Mouse (Mus musculus) forebrain, embryonic 10.5 days (tissue): ENCODE measurements around the gene Eppin. TPM values are rescaled to one million over a fixed set of nuclear protein-coding genes. Genes with fewer than 3 reads are reported as not detected.
"Not testable (repeated sequence)": the region's sequence is repeated elsewhere in the genome, so short reads cannot be mapped to it uniquely, and the experiment has no call there.

Source experiments
- DNase-seq: peaks from one replicate; pipeline ENCODE4 v3.0.0-alpha.2; 2017; ENCODE audit warnings: low spot score; ENCODE audit errors: extremely low spot score
- H3K27ac ChIP-seq: fragments of 300-500 bp; sonication (generic); 2 replicates; pipeline ENCODE4 v1.5.1; 2016; ENCODE audit warnings: mild to moderate bottlenecking
- H3K27me3 ChIP-seq: fragments of 300-500 bp; sonication (generic); 2 replicates; pipeline ENCODE4 v1.6.1; 2016; ENCODE audit warnings: mild to moderate bottlenecking; ENCODE audit not compliant: poor library complexity, severe bottlenecking
- H3K36me3 ChIP-seq: fragments of 300-500 bp; sonication (generic); replicated peaks from 2 replicates; pipeline ENCODE4 v1.6.1; 2016; ENCODE audit warnings: mild to moderate bottlenecking, moderate library complexity
- H3K4me1 ChIP-seq: fragments of 300-500 bp; sonication (generic); 2 replicates; pipeline ENCODE4 v1.6.1; 2016
- H3K4me3 ChIP-seq: fragments of 300-500 bp; sonication (generic); 2 replicates; pipeline ENCODE4 v1.5.1; 2016; ENCODE audit warnings: mild to moderate bottlenecking, moderate library complexity
- H3K9me3 ChIP-seq: fragments of 300-500 bp; sonication (generic); 2 replicates; pipeline ENCODE4 v1.6.1; 2016; ENCODE audit warnings: mild to moderate bottlenecking, moderate library complexity
- WGBS: fragments of 180-500 bp; shearing (Covaris S2); methylation state at CpG from one replicate; pipeline ENCODE4 v1.1.7; 2016; 5-methylcytosine and 5-hydroxymethylcytosine counted together
- polyA plus RNA-seq: library from polyadenylated mRNA; unstranded; fragments of >200 nt; fragmentation: Nextera tagmentation; extraction: Ambion mirVana; gene quantifications from 2 replicates; pipeline ENCODE4 v1.2.1, GENCODE M21; 2016

Gene Eppin
- polyA plus RNA-seq = not detected in 2 replicates

GRCm38 (mm10) chr2:164593494-164593893 is at the start of gene Eppin:
Gene Eppin (minus strand): TSS chr2:164593594.
- H3K27me3 ChIP-seq = no peaks in the 10 kb centered on the region
- no peaks in the 10 kb centered on the region for H3K9me3 ChIP-seq
- no peak within 1 kb of the TSS for H3K4me3 ChIP-seq
- DNase-seq = no peak
- H3K27ac ChIP-seq = no peak within 1 kb of the TSS
- 85% methylated on average over 4 of the region's 4 CpGs for WGBS
- H3K4me1 ChIP-seq = no peaks in the 10 kb centered on the region
- H3K36me3 ChIP-seq = no peaks in the 10 kb centered on the region

GRCm38 (mm10) chr2:164641881-164642673 is 48.7 kb upstream of the Eppin start:
- Histone ChIP-seq H3K4me1 (no peaks in the 10 kb centered on the region), H3K27ac (no peak overlapping the region)
- WGBS = 85% methylated on average over 13 of the region's 13 CpGs

GRCm38 (mm10) chr2:164641129-164641528 is 47.7 kb upstream of the Eppin start:
- no peaks in the 10 kb centered on the region for H3K27me3 ChIP-seq
- H3K27ac ChIP-seq = no peak overlapping the region
- WGBS = 74% methylated on average over 7 of the region's 7 CpGs
- no peak overlapping the region for H3K4me3 ChIP-seq
- H3K36me3 ChIP-seq = no peaks in the 10 kb centered on the region
- no peak for DNase-seq
- H3K4me1 ChIP-seq = no peaks in the 10 kb centered on the region
- H3K9me3 ChIP-seq = no peaks in the 10 kb centered on the region

More at GRCm38 (mm10) chr2:164641881-164642673, 48.7 kb upstream of the Eppin start:
- Histone ChIP-seq H3K27me3 (no peaks in the 10 kb centered on the region), H3K4me3 (no peak overlapping the region), H3K36me3 (no peaks in the 10 kb centered on the region), H3K9me3 (no peaks in the 10 kb centered on the region)
- DNase-seq = no peak

GRCm38 (mm10) chr2:164638696-164639095 is 45.3 kb upstream of the Eppin start, which contains the start of gene Wfdc16:
Gene Wfdc16 (minus strand): TSS chr2:164638796.
- Histone ChIP-seq H3K4me3 (no peak within 1 kb of the TSS), H3K9me3 (no peaks in the 10 kb centered on the region), H3K36me3 (no peaks in the 10 kb centered on the region), H3K4me1 (no peaks in the 10 kb centered on the region), H3K27me3 (no peaks in the 10 kb centered on the region), H3K27ac (no peak within 1 kb of the TSS)
- WGBS = 88% methylated on average over 3 of the region's 3 CpGs
- no peak for DNase-seq

GRCm38 (mm10) chr2:164635266-164635665 is 41.9 kb upstream of the Eppin start:
- WGBS = 78% methylated on average over 9 of the region's 9 CpGs

GRCm38 (mm10) chr2:164621775-164622174 is 28.4 kb upstream of the Eppin start:
- Histone ChIP-seq H3K4me1 (no peaks in the 10 kb centered on the region), H3K4me3 (no peak overlapping the region), H3K27me3 (no peaks in the 10 kb centered on the region), H3K36me3 (no peaks in the 10 kb centered on the region), H3K9me3 (no peaks in the 10 kb centered on the region), H3K27ac (no peak overlapping the region)
- WGBS = 83% methylated on average over 4 of the region's 4 CpGs
- no peak for DNase-seq

More at GRCm38 (mm10) chr2:164635266-164635665, 41.9 kb upstream of the Eppin start:
- no peaks in the 10 kb centered on the region for H3K36me3 ChIP-seq
- no peak overlapping the region for H3K27ac ChIP-seq
- no peak for DNase-seq
- H3K4me1 ChIP-seq = no peaks in the 10 kb centered on the region
- no peaks in the 10 kb centered on the region for H3K9me3 ChIP-seq
- no peaks in the 10 kb centered on the region for H3K27me3 ChIP-seq
- H3K4me3 ChIP-seq = no peak overlapping the region

GRCm38 (mm10) chr2:164619050-164619449 is 25.7 kb upstream of the Eppin start:
- Histone ChIP-seq H3K9me3 (no peaks in the 10 kb centered on the region), H3K4me3 (no peak overlapping the region), H3K36me3 (no peaks in the 10 kb centered on the region), H3K27ac (no peak overlapping the region), H3K4me1 (no peaks in the 10 kb centered on the region), H3K27me3 (no peaks in the 10 kb centered on the region)
- DNase-seq = no peak
- WGBS = 82% methylated on average over 5 of the region's 5 CpGs

- DNase-seq = no peak
- Histone ChIP-seq H3K9me3 (no peaks in the 10 kb centered on the region), H3K27ac (no peak overlapping the region), H3K4me1 (no peaks in the 10 kb centered on the region), H3K36me3 (no peaks in the 10 kb centered on the region), H3K4me3 (no peak overlapping the region), H3K27me3 (no peaks in the 10 kb centered on the region)
- WGBS = 85% methylated on average over 3 of the region's 3 CpGs
These were observed 22.0 kb upstream of the Eppin start for GRCm38 (mm10) chr2:164615386-164615785.

GRCm38 (mm10) chr2:164613471-164613870 is 20.1 kb upstream of the Eppin start, which contains the start of the genes Wfdc6b and Wfdc8:
Gene Wfdc6b (plus strand): TSS chr2:164613522.
Gene Wfdc8 (minus strand): TSS chr2:164613626.
- H3K4me1 ChIP-seq, DNase-seq, H3K27me3 ChIP-seq, H3K27ac ChIP-seq, H3K4me3 ChIP-seq, H3K36me3 ChIP-seq, H3K9me3 ChIP-seq: not testable (repeated sequence)
- WGBS = 74% methylated on average over 8 of the region's 8 CpGs

- H3K27me3 ChIP-seq = no peaks in the 10 kb centered on the region
- H3K9me3 ChIP-seq = no peaks in the 10 kb centered on the region; the same call in 1 of the 2 replicates
- no peak for DNase-seq
- no peak overlapping the region for H3K4me3 ChIP-seq
- 84% methylated on average over 6 of the region's 6 CpGs for WGBS
- H3K4me1 ChIP-seq = no peaks in the 10 kb centered on the region
- no peak overlapping the region for H3K27ac ChIP-seq
- no peaks in the 10 kb centered on the region for H3K36me3 ChIP-seq
These were observed 15.4 kb upstream of the Eppin start for GRCm38 (mm10) chr2:164608781-164609180.

- Histone ChIP-seq H3K4me3 (no peak overlapping the region), H3K27me3 (no peaks in the 10 kb centered on the region), H3K4me1 (no peaks in the 10 kb centered on the region), H3K9me3 (peaks cover 9% of the 10 kb centered on the region; the same call in 1 of the 2 replicates), H3K27ac (no peak overlapping the region), H3K36me3 (no peaks in the 10 kb centered on the region)
- 90% methylated on average over 8 of the region's 8 CpGs for WGBS
- DNase-seq = no peak
These were observed 11.0 kb upstream of the Eppin start for GRCm38 (mm10) chr2:164604411-164604810.

GRCm38 (mm10) chr2:164603482-164603881 is 10.1 kb upstream of the Eppin start:
- H3K9me3 ChIP-seq = peaks cover 9% of the 10 kb centered on the region; the same call in 1 of the 2 replicates
- no peaks in the 10 kb centered on the region for H3K36me3 ChIP-seq
- H3K27ac ChIP-seq = no peak overlapping the region
- H3K4me1 ChIP-seq = no peaks in the 10 kb centered on the region
- no peaks in the 10 kb centered on the region for H3K27me3 ChIP-seq
- 91% methylated on average over 3 of the region's 3 CpGs for WGBS
- H3K4me3 ChIP-seq = no peak overlapping the region
- no peak for DNase-seq

GRCm38 (mm10) chr2:164600179-164600578 is 6.8 kb upstream of the Eppin start:
- H3K4me3 ChIP-seq = no peak overlapping the region
- 69% methylated on average over 3 of the region's 3 CpGs for WGBS
- no peak for DNase-seq
- H3K4me1 ChIP-seq = no peaks in the 10 kb centered on the region
- H3K27ac ChIP-seq = no peak overlapping the region
- H3K27me3 ChIP-seq = no peaks in the 10 kb centered on the region
- no peaks in the 10 kb centered on the region for H3K36me3 ChIP-seq
- peaks cover 9% of the 10 kb centered on the region; the same call in 1 of the 2 replicates for H3K9me3 ChIP-seq
